Mouse (Mus musculus): Measurements from ENCODE around the gene 1700037H04Rik. TPM values are rescaled to one million over a fixed set of nuclear protein-coding genes. Genes with fewer than 3 reads are reported as not detected.

1700037H04Rik gene
- 86.6 and 92.7 TPM in 2 replicates for polyA plus RNA-seq (2015; fragmentation: Nextera tagmentation; extraction: Ambion mirVana)

- ATAC-seq, result peak; percentile 98
- Histone ChIP-seq H3K4me1 (ENCODE audit: control insufficient read depth, insufficient read depth, low read depth, low read length) (peaks cover 23% of the 10 kb centered on the region), H3K9ac (ENCODE audit: low read depth, low read length) (peak within 1 kb of the TSS; percentile 83), H3K27ac (ENCODE audit: low read depth, low read length) (peak within 1 kb of the TSS; percentile 83), H3K36me3 (ENCODE audit: control insufficient read depth, insufficient read depth, low read length) (no peaks in the 10 kb centered on the region), H3K4me2 (ENCODE audit: low read length) (peak within 1 kb of the TSS; percentile 94), H3K9me3 (ENCODE audit: control insufficient read depth, low read length) (no peaks in the 10 kb centered on the region), H3K4me3 (ENCODE audit: low read length) (peak within 1 kb of the TSS; percentile 77), H3K27me3 (replicated peaks; ENCODE audit: control insufficient read depth, insufficient read depth, low read length) (no peaks in the 10 kb centered on the region)
- WGBS, result 0% methylated on average over 54 of the region's 54 CpGs
Measured at GRCm38 (mm10) chr2:131159938-131160581, at the start of gene 1700037H04Rik. Gene 1700037H04Rik (minus strand): TSS chr2:131160081.

DNA sequence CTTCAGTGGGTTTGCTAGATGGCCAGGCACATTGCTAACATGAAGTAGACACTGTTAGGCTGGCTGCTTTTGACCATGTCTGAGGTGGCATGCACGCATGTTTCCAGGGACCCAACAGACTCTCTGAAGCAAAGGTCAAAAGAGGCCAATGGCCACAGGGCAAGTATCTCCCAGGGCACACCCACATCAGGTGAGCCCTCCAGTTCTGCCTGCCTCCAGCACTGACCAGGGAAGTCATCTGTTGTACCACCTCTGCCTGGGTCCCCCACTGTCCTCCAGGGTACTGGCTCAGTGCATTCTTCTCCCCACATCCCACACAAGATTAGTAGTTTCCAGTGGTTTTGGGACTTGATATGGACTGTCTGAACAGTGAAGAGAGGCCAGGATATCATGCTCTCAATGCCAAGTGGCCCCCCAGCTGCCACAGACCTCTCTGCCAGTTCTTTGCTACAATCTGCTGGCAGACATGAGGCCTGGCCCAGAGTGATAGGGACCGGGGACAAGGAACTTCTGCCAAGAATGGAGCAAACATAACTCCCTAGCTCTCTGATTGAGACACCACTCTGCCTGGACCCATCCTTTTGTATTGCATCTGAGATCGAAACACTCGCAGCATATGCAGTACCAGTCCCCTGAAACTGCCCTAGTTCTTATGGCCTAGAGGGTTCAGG lies 49.4 kb upstream of the 1700037H04Rik start:
- no peaks in the 10 kb centered on the region for H3K9me3 ChIP-seq (ENCODE audit: control insufficient read depth, low read length)
- peak overlapping the region; percentile 75 for H3K4me2 ChIP-seq (ENCODE audit: low read length)
- H3K27me3 ChIP-seq (replicated peaks; ENCODE audit: control insufficient read depth, insufficient read depth, low read length), result no peaks in the 10 kb centered on the region
- H3K36me3 ChIP-seq (ENCODE audit: control insufficient read depth, insufficient read depth, low read length), result peaks cover 6% of the 10 kb centered on the region; the same call in 1 of the 2 replicates
- peak; percentile 6; the same call in 1 of the 2 replicates for ATAC-seq
- H3K4me3 ChIP-seq (ENCODE audit: low read length), result peak overlapping the region; percentile 62; the same call in 1 of the 2 replicates
- peak overlapping the region; percentile 92 for H3K27ac ChIP-seq (ENCODE audit: low read depth, low read length)
- peak overlapping the region; percentile 80 for H3K9ac ChIP-seq (ENCODE audit: low read depth, low read length)
- peaks cover 13% of the 10 kb centered on the region for H3K4me1 ChIP-seq (ENCODE audit: control insufficient read depth, insufficient read depth, low read depth, low read length)
- 77% methylated on average over 4 of the region's 4 CpGs for WGBS

DNA sequence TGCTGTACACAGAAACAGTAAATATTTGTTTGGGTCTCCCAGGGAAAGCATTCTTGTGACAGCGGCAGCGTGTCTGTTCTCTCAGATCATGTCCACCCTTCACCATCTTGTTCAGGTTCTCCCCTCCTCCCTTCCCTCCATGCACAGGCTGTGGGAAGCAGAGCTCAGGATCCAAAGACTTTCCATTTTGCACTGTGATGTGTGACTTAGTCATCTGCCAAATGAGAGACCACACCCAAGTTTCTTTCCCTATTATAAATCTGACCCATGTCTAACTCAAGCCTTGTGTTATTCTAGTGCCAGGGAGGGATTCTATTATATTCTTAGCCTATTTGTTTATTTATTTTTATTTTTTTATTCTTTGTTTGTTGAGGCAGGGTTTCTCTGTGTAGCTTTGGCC lies 48.5 kb upstream of the 1700037H04Rik start:
- peaks cover 13% of the 10 kb centered on the region for H3K4me1 ChIP-seq (ENCODE audit: control insufficient read depth, insufficient read depth, low read depth, low read length)
- H3K27ac ChIP-seq (ENCODE audit: low read depth, low read length), result no peak overlapping the region
- no peaks in the 10 kb centered on the region for H3K9me3 ChIP-seq (ENCODE audit: control insufficient read depth, low read length)
- WGBS, result 92% methylated on average over 2 of the region's 2 CpGs
- H3K4me2 ChIP-seq (ENCODE audit: low read length), result no peak overlapping the region
- H3K27me3 ChIP-seq (replicated peaks; ENCODE audit: control insufficient read depth, insufficient read depth, low read length), result no peaks in the 10 kb centered on the region
- H3K36me3 ChIP-seq (ENCODE audit: control insufficient read depth, insufficient read depth, low read length), result peaks cover 3% of the 10 kb centered on the region; the same call in 1 of the 2 replicates
- no peak overlapping the region for H3K9ac ChIP-seq (ENCODE audit: low read depth, low read length)
- H3K4me3 ChIP-seq (ENCODE audit: low read length), result no peak overlapping the region
- ATAC-seq, result no peak

GRCm38 (mm10) chr2:131206778-131207177 lies 46.9 kb upstream of the 1700037H04Rik start, which contains the start of gene Ap5s1:
Gene Ap5s1 (plus strand): TSS chr2:131207078.
- Histone ChIP-seq H3K4me3 (ENCODE audit: low read length) (no peak within 1 kb of the TSS), H3K27me3 (replicated peaks; ENCODE audit: control insufficient read depth, insufficient read depth, low read length) (no peaks in the 10 kb centered on the region), H3K27ac (ENCODE audit: low read depth, low read length) (no peak within 1 kb of the TSS), H3K9me3 (ENCODE audit: control insufficient read depth, low read length) (no peaks in the 10 kb centered on the region), H3K4me1 (ENCODE audit: control insufficient read depth, insufficient read depth, low read depth, low read length) (peaks cover 13% of the 10 kb centered on the region), H3K36me3 (ENCODE audit: control insufficient read depth, insufficient read depth, low read length) (no peaks in the 10 kb centered on the region), H3K9ac (ENCODE audit: low read depth, low read length) (no peak within 1 kb of the TSS), H3K4me2 (ENCODE audit: low read length) (no peak within 1 kb of the TSS)
- WGBS, result 83% methylated on average over 4 of the region's 4 CpGs
- no peak for ATAC-seq

GRCm38 (mm10) chr2:131205521-131206182 lies 45.8 kb upstream of the 1700037H04Rik start:
- no peak overlapping the region for H3K4me2 ChIP-seq (ENCODE audit: low read length)

DNA sequence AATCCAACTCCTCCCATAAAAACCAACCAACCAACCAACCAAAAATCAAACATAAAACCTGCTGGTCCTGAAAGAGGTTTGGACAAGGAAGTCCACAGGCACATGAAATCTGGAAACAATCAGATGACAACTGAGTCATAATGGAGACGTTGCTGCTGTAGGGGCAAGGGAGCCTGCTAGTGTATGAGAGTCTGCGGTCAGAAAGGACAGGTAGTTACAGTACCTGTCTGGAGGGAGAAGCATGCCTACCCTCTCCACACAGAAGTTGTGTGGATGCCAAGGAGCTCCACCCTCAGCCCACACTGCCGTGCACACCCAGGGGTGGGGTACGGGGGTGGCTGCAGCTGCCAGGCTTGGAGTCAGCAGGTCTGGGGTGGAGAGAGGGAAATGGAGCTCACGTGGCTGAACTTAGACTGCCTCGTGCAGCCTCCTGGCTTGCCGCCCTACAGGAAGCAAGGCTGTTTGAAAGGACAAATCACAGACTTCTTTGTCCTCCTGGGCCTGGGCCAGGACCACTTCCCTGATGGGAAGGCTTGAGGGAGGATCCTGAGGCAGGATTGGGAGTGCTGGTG lies 44.6 kb upstream of the 1700037H04Rik start:
- H3K9me3 ChIP-seq (ENCODE audit: control insufficient read depth, low read length), result no peaks in the 10 kb centered on the region
- no peak overlapping the region for H3K27ac ChIP-seq (ENCODE audit: low read depth, low read length)
- 0 out of 2 replicates have a peak, but pooled peaks cover under 1% of the 10 kb centered on the region for H3K36me3 ChIP-seq (ENCODE audit: control insufficient read depth, insufficient read depth, low read length)
- no peaks in the 10 kb centered on the region for H3K27me3 ChIP-seq (replicated peaks; ENCODE audit: control insufficient read depth, insufficient read depth, low read length)
- peak; percentile 37 for ATAC-seq
- 52% methylated on average over 7 of the region's 7 CpGs for WGBS
- no peak overlapping the region for H3K4me3 ChIP-seq (ENCODE audit: low read length)
- peaks cover 5% of the 10 kb centered on the region for H3K4me1 ChIP-seq (ENCODE audit: control insufficient read depth, insufficient read depth, low read depth, low read length)
- no peak overlapping the region for H3K4me2 ChIP-seq (ENCODE audit: low read length)
- no peak overlapping the region for H3K9ac ChIP-seq (ENCODE audit: low read depth, low read length)

More at GRCm38 (mm10) chr2:131205521-131206182, 45.8 kb upstream of the 1700037H04Rik start:
- Histone ChIP-seq H3K27ac (ENCODE audit: low read depth, low read length) (no peak overlapping the region), H3K9ac (ENCODE audit: low read depth, low read length) (no peak overlapping the region), H3K9me3 (ENCODE audit: control insufficient read depth, low read length) (no peaks in the 10 kb centered on the region), H3K36me3 (ENCODE audit: control insufficient read depth, insufficient read depth, low read length) (no peaks in the 10 kb centered on the region), H3K4me3 (ENCODE audit: low read length) (no peak overlapping the region), H3K27me3 (replicated peaks; ENCODE audit: control insufficient read depth, insufficient read depth, low read length) (no peaks in the 10 kb centered on the region), H3K4me1 (ENCODE audit: control insufficient read depth, insufficient read depth, low read depth, low read length) (peaks cover 8% of the 10 kb centered on the region)
- no peak for ATAC-seq
- WGBS, result 90% methylated on average over 8 of the region's 8 CpGs

- no peak overlapping the region for H3K4me2 ChIP-seq (ENCODE audit: low read length)
- H3K9ac ChIP-seq (ENCODE audit: low read depth, low read length), result no peak overlapping the region
- H3K27me3 ChIP-seq (replicated peaks; ENCODE audit: control insufficient read depth, insufficient read depth, low read length), result no peaks in the 10 kb centered on the region
- WGBS, result 89% methylated on average over 6 of the region's 6 CpGs
- H3K36me3 ChIP-seq (ENCODE audit: control insufficient read depth, insufficient read depth, low read length), result 0 out of 2 replicates have a peak, but pooled peaks cover 2% of the 10 kb centered on the region
- H3K9me3 ChIP-seq (ENCODE audit: control insufficient read depth, low read length), result no peaks in the 10 kb centered on the region
- no peak for ATAC-seq
- peaks cover 3% of the 10 kb centered on the region; the same call in 1 of the 2 replicates for H3K4me1 ChIP-seq (ENCODE audit: control insufficient read depth, insufficient read depth, low read depth, low read length)
- no peak overlapping the region for H3K27ac ChIP-seq (ENCODE audit: low read depth, low read length)
- no peak overlapping the region for H3K4me3 ChIP-seq (ENCODE audit: low read length)
Measured at GRCm38 (mm10) chr2:131203816-131204409, 44.0 kb upstream of the 1700037H04Rik start.

DNA sequence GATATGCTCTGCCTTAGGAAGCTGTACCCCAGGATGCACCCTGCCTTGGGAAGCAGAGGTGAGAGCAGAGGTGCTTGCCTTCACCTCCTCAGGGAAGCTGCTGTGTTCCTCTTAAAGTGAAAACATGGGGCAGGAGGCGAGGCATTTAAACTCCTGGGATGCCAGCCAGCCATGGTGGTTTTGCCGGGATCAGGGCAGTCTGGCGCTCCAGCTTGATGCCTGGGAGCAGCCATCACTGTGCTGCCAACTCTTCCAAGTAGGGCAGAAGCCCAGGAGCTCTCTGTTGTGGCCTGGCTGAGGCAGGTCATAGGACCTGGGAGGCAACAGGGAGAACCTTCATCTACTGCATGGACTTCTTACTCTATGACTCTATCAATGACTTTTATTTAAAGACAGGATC lies 41.4 kb upstream of the 1700037H04Rik start:
- ATAC-seq, result no peak
- no peaks in the 10 kb centered on the region for H3K9me3 ChIP-seq (ENCODE audit: control insufficient read depth, low read length)
- WGBS, result 90% methylated on average over 3 of the region's 3 CpGs

More for the DNA sequence above, 41.4 kb upstream of the 1700037H04Rik start:
- Histone ChIP-seq H3K27ac (ENCODE audit: low read depth, low read length) (no peak overlapping the region), H3K4me3 (ENCODE audit: low read length) (no peak overlapping the region), H3K4me2 (ENCODE audit: low read length) (no peak overlapping the region), H3K27me3 (replicated peaks; ENCODE audit: control insufficient read depth, insufficient read depth, low read length) (no peaks in the 10 kb centered on the region), H3K36me3 (ENCODE audit: control insufficient read depth, insufficient read depth, low read length) (0 out of 2 replicates have a peak, but pooled peaks cover 2% of the 10 kb centered on the region), H3K9ac (ENCODE audit: low read depth, low read length) (no peak overlapping the region), H3K4me1 (ENCODE audit: control insufficient read depth, insufficient read depth, low read depth, low read length) (peaks cover 3% of the 10 kb centered on the region; the same call in 1 of the 2 replicates)
